Mouse (Mus musculus) embryonic facial prominence, embryonic 10.5 days (tissue): Measurements from ENCODE around the gene Spag5. TPM values are rescaled to one million over a fixed set of nuclear protein-coding genes. Genes with fewer than 3 reads are reported as not detected.
A peak's percentile ranks its signal among the peaks of the same experiment; 100 is the strongest.
"Not testable (repeated sequence)": the region's sequence is repeated elsewhere in the genome, so short reads cannot be mapped to it uniquely, and the experiment has no call there.

Experiments used
- DNase-seq: peaks from one replicate; pipeline ENCODE4 v3.0.0-alpha.2; 2017; ENCODE audit warnings: low spot score
- H3K27ac ChIP-seq: fragments of 300-500 bp; sonication (generic); replicated peaks from 2 replicates; pipeline ENCODE4 v1.5.1; 2016; ENCODE audit warnings: mild to moderate bottlenecking
- H3K27me3 ChIP-seq: fragments of 300-500 bp; sonication (generic); replicated peaks from 2 replicates; pipeline ENCODE4 v1.6.1; 2016; ENCODE audit warnings: low read depth, mild to moderate bottlenecking; ENCODE audit not compliant: poor library complexity, severe bottlenecking
- H3K36me3 ChIP-seq: fragments of 300-500 bp; sonication (generic); replicated peaks from 2 replicates; pipeline ENCODE4 v1.6.1; 2016; ENCODE audit warnings: mild to moderate bottlenecking, moderate library complexity
- H3K4me1 ChIP-seq: fragments of 300-500 bp; sonication (generic); 2 replicates; pipeline ENCODE4 v1.6.1; 2016
- H3K4me3 ChIP-seq: fragments of 300-500 bp; sonication (generic); 2 replicates; pipeline ENCODE4 v1.5.1; 2016; ENCODE audit warnings: mild to moderate bottlenecking, moderate library complexity
- H3K9me3 ChIP-seq: fragments of 300-500 bp; sonication (generic); 2 replicates; pipeline ENCODE4 v1.6.1; 2016; ENCODE audit warnings: mild to moderate bottlenecking
- WGBS: fragments of 180-500 bp; shearing (Covaris S2); methylation state at CpG from one replicate; pipeline ENCODE4 v1.1.7; 2016; 5-methylcytosine and 5-hydroxymethylcytosine counted together
- polyA plus RNA-seq: library from polyadenylated mRNA; unstranded; fragments of >200 nt; fragmentation: Nextera tagmentation; extraction: Ambion mirVana; gene quantifications from 2 replicates; pipeline ENCODE4 v1.2.1, GENCODE M21; 2016

Gene Spag5
- polyA plus RNA-seq = 65.7 and 73.1 TPM in 2 replicates

- Histone ChIP-seq H3K4me3 (peak within 1 kb of the TSS; percentile 94), H3K9me3 (no peaks in the 10 kb centered on the region), H3K27ac (peak within 1 kb of the TSS; percentile 96), H3K27me3 (no peaks in the 10 kb centered on the region), H3K4me1 (peaks cover 21% of the 10 kb centered on the region), H3K36me3 (peaks cover 35% of the 10 kb centered on the region)
- peak; percentile 94 for DNase-seq
- under 1% methylated on average over 49 of the region's 49 CpGs for WGBS
These were observed at the start of gene Spag5 for GRCm38 (mm10) chr11:78301357-78302084. TSS of gene Spag5 (plus strand) at chr11:78301529.

GRCm38 (mm10) chr11:78256618-78257017, 44.7 kb upstream of the Spag5 start:
- WGBS = 94% methylated on average over 1 of the region's 1 CpGs

GRCm38 (mm10) chr11:78260489-78261258, 40.7 kb upstream of the Spag5 start:
- H3K27ac ChIP-seq = no peak overlapping the region
- peaks cover 13% of the 10 kb centered on the region for H3K4me1 ChIP-seq
- WGBS = 95% methylated on average over 2 of the region's 2 CpGs
- peak overlapping the region; percentile 96 for H3K4me3 ChIP-seq
- H3K36me3 ChIP-seq = peaks cover 31% of the 10 kb centered on the region
- DNase-seq = no peak
- H3K9me3 ChIP-seq = no peaks in the 10 kb centered on the region
- peaks cover 19% of the 10 kb centered on the region for H3K27me3 ChIP-seq

More at GRCm38 (mm10) chr11:78256618-78257017, 44.7 kb upstream of the Spag5 start:
- Histone ChIP-seq H3K4me1 (no peaks in the 10 kb centered on the region), H3K36me3 (peaks cover 39% of the 10 kb centered on the region), H3K27ac (no peak overlapping the region), H3K4me3 (no peak overlapping the region), H3K9me3 (no peaks in the 10 kb centered on the region), H3K27me3 (peaks cover 19% of the 10 kb centered on the region)
- no peak for DNase-seq

GRCm38 (mm10) chr11:78261380-78262352, 39.7 kb upstream of the Spag5 start, which contains the start of gene 2610507B11Rik:
TSS of gene 2610507B11Rik (plus strand) at chr11:78261752.
- Histone ChIP-seq H3K9me3 (no peaks in the 10 kb centered on the region), H3K27ac (peak within 1 kb of the TSS; percentile 93), H3K36me3 (peaks cover 37% of the 10 kb centered on the region), H3K27me3 (peaks cover 19% of the 10 kb centered on the region), H3K4me1 (peaks cover 13% of the 10 kb centered on the region), H3K4me3 (peak within 1 kb of the TSS; percentile 96)
- peak; percentile 97 for DNase-seq
- under 1% methylated on average over 115 of the region's 115 CpGs for WGBS

- DNase-seq = peak; percentile 80
- Histone ChIP-seq H3K36me3 (peaks cover 46% of the 10 kb centered on the region), H3K27me3 (peaks cover 19% of the 10 kb centered on the region), H3K4me1 (peaks cover 13% of the 10 kb centered on the region), H3K27ac (no peak overlapping the region), H3K4me3 (peak overlapping the region; percentile 96), H3K9me3 (no peaks in the 10 kb centered on the region)
- 4% methylated on average over 8 of the region's 8 CpGs for WGBS
These were observed 38.8 kb upstream of the Spag5 start for GRCm38 (mm10) chr11:78262550-78262949.

GRCm38 (mm10) chr11:78265571-78265970, 35.8 kb upstream of the Spag5 start:
- H3K27ac ChIP-seq = no peak overlapping the region
- H3K9me3 ChIP-seq = no peaks in the 10 kb centered on the region
- H3K4me1 ChIP-seq = peaks cover 13% of the 10 kb centered on the region
- H3K4me3 ChIP-seq = no peak overlapping the region
- H3K27me3 ChIP-seq = peaks cover 3% of the 10 kb centered on the region
- WGBS = 91% methylated on average over 6 of the region's 6 CpGs
- H3K36me3 ChIP-seq = peaks cover 75% of the 10 kb centered on the region
- no peak for DNase-seq

- Histone ChIP-seq H3K4me1 (no peaks in the 10 kb centered on the region), H3K36me3 (peaks cover 99% of the 10 kb centered on the region), H3K9me3 (no peaks in the 10 kb centered on the region), H3K27me3 (no peaks in the 10 kb centered on the region), H3K4me3 (no peak overlapping the region), H3K27ac (no peak overlapping the region)
- no peak for DNase-seq
- WGBS = 93% methylated on average over 13 of the region's 13 CpGs
These were observed 29.3 kb upstream of the Spag5 start for GRCm38 (mm10) chr11:78271986-78272385.

GRCm38 (mm10) chr11:78275596-78275995, 25.7 kb upstream of the Spag5 start:
- 100% methylated on average over 1 of the region's 1 CpGs for whole genome bisulfite sequencing
- no peak overlapping the region for H3K27ac ChIP-seq
- no peak overlapping the region for H3K4me3 ChIP-seq
- no peaks in the 10 kb centered on the region for H3K4me1 ChIP-seq
- H3K9me3 ChIP-seq = no peaks in the 10 kb centered on the region
- no peak for DNase-seq
- H3K27me3 ChIP-seq = no peaks in the 10 kb centered on the region
- peaks cover 100% of the 10 kb centered on the region for H3K36me3 ChIP-seq

- 91% methylated on average over 4 of the region's 4 CpGs for WGBS
These were observed 25.2 kb upstream of the Spag5 start for GRCm38 (mm10) chr11:78276169-78276568.

GRCm38 (mm10) chr11:78278853-78279252, 22.5 kb upstream of the Spag5 start:
- Histone ChIP-seq H3K27me3 (no peaks in the 10 kb centered on the region), H3K4me1 (no peaks in the 10 kb centered on the region), H3K36me3 (peaks cover 100% of the 10 kb centered on the region), H3K9me3 (no peaks in the 10 kb centered on the region), H3K27ac (no peak overlapping the region), H3K4me3 (no peak overlapping the region)
- no peak for DNase-seq
- 91% methylated on average over 7 of the region's 7 CpGs for WGBS

More at GRCm38 (mm10) chr11:78276169-78276568, 25.2 kb upstream of the Spag5 start:
- H3K4me1 ChIP-seq, H3K27ac ChIP-seq, H3K9me3 ChIP-seq, DNase-seq, H3K4me3 ChIP-seq, H3K27me3 ChIP-seq: not testable (repeated sequence)
- peaks cover 100% of the 10 kb centered on the region for H3K36me3 ChIP-seq

- no peak overlapping the region for H3K27ac ChIP-seq
- H3K4me3 ChIP-seq = no peak overlapping the region
- no peaks in the 10 kb centered on the region; the same call in 1 of the 2 replicates for H3K4me1 ChIP-seq
- no peaks in the 10 kb centered on the region for H3K9me3 ChIP-seq
- DNase-seq = no peak
- no peaks in the 10 kb centered on the region for H3K27me3 ChIP-seq
- WGBS = 93% methylated on average over 4 of the region's 4 CpGs
- H3K36me3 ChIP-seq = peaks cover 100% of the 10 kb centered on the region
These were observed 21.7 kb upstream of the Spag5 start for GRCm38 (mm10) chr11:78279586-78279985.
